ENCODE assay signal across 33 mouse cellular contexts in the genomic region with DNA sequence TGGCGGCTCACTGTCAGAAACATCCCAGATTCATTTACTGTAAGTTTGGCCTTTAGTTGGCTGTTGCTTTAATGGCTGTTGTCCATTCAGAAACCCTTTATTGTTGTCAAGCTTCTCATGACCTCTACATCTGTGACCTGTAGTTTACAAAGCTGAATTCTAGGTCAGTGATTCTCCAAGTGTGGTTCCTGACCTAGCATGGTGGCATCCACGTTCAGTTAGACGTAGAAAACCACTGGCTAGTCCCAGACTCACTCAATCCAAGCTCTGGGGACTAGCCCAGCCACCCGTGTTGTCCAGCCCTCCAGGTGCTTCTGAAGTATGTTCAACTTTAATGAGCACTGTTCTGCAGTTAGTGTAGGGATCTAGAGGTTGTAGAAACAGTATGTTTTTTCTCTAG.
"Had no signal": no experiment of that assay in that cellular context is flagged by ENCODE, and none has a peak within 500 bp of the region (broad histone marks: within the 10 kb centered on the region; RNA-seq: fewer than 3 reads in every experiment).

No protein-coding gene starts in this region.

- H3K27me3 ChIP-seq: liver, embryonic 12.5 days; liver, embryonic 13.5 days; liver, embryonic 15.5 days; lung, embryonic 15.5 days; megakaryocyte, embryonic 14.5 days; midbrain, embryonic 15.5 days; neural tube, embryonic 12.5 days; neural tube, embryonic 13.5 days had no signal

- H3K27ac ChIP-seq: limb, embryonic 10.5 days; limb, embryonic 12.5 days; limb, embryonic 13.5 days; limb, embryonic 15.5 days; liver, embryonic 12.5 days; liver, embryonic 13.5 days; liver, embryonic 14.5 days; liver, embryonic 15.5 days; lung, embryonic 15.5 days; macrophage; midbrain, embryonic 10.5 days; midbrain, embryonic 12.5 days; midbrain, embryonic 13.5 days; midbrain, embryonic 15.5 days; neural tube, embryonic 12.5 days; neural tube, embryonic 13.5 days had no signal

- H3K36me3 ChIP-seq: limb, embryonic 10.5 days; limb, embryonic 12.5 days; limb, embryonic 13.5 days; limb, embryonic 15.5 days; liver, embryonic 12.5 days; liver, embryonic 13.5 days; liver, embryonic 15.5 days; lung, embryonic 15.5 days; midbrain, embryonic 10.5 days; midbrain, embryonic 12.5 days; midbrain, embryonic 13.5 days; midbrain, embryonic 15.5 days; neural tube, embryonic 12.5 days; neural tube, embryonic 13.5 days had no signal

- H3K4me2 ChIP-seq: limb, embryonic 12.5 days; limb, embryonic 13.5 days; limb, embryonic 15.5 days; liver, embryonic 11.5 days; liver, embryonic 12.5 days; liver, embryonic 13.5 days; liver, embryonic 15.5 days; lung, embryonic 14.5 days; lung, embryonic 15.5 days; midbrain, embryonic 11.5 days; midbrain, embryonic 12.5 days; midbrain, embryonic 13.5 days; midbrain, embryonic 15.5 days; neural tube, embryonic 12.5 days; neural tube, embryonic 13.5 days had no signal

- ATAC-seq: liver, embryonic 12.5 days; liver, postnatal 0 days; lung, postnatal 0 days; midbrain, embryonic 13.5 days; midbrain, embryonic 15.5 days; midbrain, embryonic 16.5 days had no signal

- H3K4me1 ChIP-seq: limb, embryonic 15.5 days; liver, embryonic 12.5 days; liver, embryonic 13.5 days; liver, embryonic 15.5 days; lung, embryonic 15.5 days; megakaryocyte, embryonic 14.5 days had no signal

- H3K9ac ChIP-seq: limb, embryonic 12.5 days; limb, embryonic 13.5 days; limb, embryonic 15.5 days; liver, embryonic 12.5 days; liver, embryonic 13.5 days; liver, embryonic 14.5 days; liver, embryonic 15.5 days; liver, postnatal 0 days; lung, embryonic 14.5 days; lung, embryonic 15.5 days; midbrain, embryonic 12.5 days; midbrain, embryonic 13.5 days; midbrain, embryonic 15.5 days; neural tube, embryonic 12.5 days; neural tube, embryonic 13.5 days had no signal

- DNase-seq: left cerebral cortex, postnatal 4 days; liver; liver, embryonic 13.5 days; liver, postnatal 0 days; lung, adult 18-20 months; lung, adult 2 months; lung, embryonic 14.5 days; lung, postnatal 10 days; lung, postnatal 14 days; lung, postnatal 36 days; lung, postnatal 4 days; midbrain, embryonic 14.5 days had no signal

- H3K9me3 ChIP-seq: limb, embryonic 10.5 days; limb, embryonic 12.5 days; limb, embryonic 13.5 days; limb, embryonic 15.5 days; liver, embryonic 12.5 days; liver, embryonic 13.5 days; liver, embryonic 15.5 days; lung, embryonic 15.5 days; megakaryocyte, embryonic 14.5 days; midbrain, embryonic 10.5 days; midbrain, embryonic 12.5 days; midbrain, embryonic 13.5 days; midbrain, embryonic 15.5 days; neural tube, embryonic 12.5 days; neural tube, embryonic 13.5 days had no signal

- H3K4me3 ChIP-seq: limb, embryonic 10.5 days; limb, embryonic 12.5 days; limb, embryonic 13.5 days; limb, embryonic 15.5 days; liver, embryonic 12.5 days; liver, embryonic 13.5 days; liver, embryonic 15.5 days; lung, embryonic 15.5 days; megakaryocyte, embryonic 14.5 days; midbrain, embryonic 10.5 days; midbrain, embryonic 12.5 days; midbrain, embryonic 13.5 days; midbrain, embryonic 15.5 days; myocyte; neural tube, embryonic 12.5 days; neural tube, embryonic 13.5 days had no signal
